Mouse (Mus musculus): ENCODE measurements at regions not wholly inside any gene's neighbourhood (a gene's known extent, or its start where the extent isn't known, plus 50 kb on each side); places are given as distances from the start of the nearest gene placed in this dataset.

DNA sequence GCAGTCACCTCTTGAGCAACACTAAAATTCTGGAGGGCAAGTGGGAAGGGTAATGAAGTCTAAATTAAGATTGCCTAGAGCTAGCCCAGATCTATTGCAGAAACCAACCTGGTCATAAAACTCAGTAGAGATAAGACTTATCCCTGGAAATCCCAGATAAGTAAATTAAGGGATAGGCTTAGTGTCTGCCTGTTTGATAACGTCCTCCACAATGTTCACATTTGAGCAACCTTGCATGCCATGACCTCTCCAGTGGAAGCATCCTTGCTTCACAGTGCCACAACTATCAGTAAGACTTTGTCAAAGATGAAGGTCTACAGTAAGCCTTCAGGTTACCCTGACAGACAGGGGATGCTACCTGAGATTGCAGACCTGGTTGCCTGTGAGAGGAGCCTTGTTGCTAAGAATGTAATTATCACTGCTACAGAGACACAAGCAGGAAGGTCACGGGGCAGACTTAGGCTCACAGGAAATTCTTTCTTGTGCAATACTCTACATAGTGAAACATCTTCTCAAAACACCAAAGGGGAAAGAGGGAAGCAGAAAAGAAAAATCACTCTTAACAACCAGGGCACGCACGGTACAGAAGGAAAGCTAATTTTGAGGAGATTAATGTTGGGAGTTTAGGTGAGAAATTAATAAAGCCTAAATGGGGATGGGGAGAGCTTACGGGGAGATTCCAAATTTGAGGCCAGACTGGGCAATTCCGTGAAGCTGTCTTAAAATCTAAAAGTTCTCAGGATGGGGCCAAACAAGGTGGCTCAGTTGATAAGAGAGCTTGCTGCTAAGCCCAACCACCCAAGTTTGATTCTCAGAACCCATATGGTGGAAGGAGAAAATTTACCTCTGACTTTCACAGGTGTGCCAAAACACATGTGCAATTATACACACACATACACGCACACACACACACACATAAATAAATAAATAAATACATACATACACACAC lies 56.9 kb upstream of the Prdm9 start:
- no peak for DNase-seq (ENCODE audit: low read depth, low spot score)

DNA sequence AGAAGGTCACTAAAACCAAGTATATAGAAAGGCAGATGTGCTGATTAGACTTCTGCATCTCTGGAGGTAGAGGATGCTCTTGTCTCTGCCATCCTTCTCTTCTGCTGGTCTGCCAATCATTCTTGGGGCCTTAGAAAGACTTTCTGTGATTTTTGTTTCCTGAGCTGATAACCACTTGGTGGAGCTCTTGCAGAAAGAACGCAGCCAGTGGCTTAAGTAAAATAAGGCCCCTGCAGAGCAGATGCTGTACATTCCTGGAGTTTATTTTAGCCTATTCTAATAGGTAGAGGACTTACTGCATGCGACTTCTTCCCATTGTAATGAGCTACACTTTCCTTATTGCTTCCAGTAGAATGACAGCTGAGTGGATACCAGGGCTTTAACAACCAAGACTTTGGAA lies 58.8 kb upstream of the Prdm9 start:
- peak; percentile 50 for DNase-seq (ENCODE audit: low read depth, low spot score)

DNA sequence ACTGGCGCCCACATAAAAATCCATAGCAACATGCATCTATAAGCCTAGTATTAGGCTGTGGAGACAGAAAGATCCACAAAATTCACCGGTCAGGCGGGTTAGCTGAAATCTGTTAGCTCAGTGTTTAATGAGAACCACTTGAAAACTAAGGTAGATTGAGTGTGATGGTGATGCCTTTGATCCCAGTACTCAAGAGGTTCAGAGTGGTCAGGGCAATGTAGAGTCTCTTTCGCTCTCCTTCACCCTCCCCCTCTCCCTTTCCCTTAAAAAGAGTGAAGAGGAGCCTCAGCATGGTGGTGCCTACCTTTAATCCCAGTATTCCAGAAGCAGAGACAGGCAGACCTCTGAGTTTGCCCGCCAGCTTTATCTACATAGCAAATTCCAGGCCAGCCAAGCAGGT lies 66.6 kb upstream of the Prdm9 start:
- DNase-seq (ENCODE audit: low read depth, low spot score) = no peak

DNA sequence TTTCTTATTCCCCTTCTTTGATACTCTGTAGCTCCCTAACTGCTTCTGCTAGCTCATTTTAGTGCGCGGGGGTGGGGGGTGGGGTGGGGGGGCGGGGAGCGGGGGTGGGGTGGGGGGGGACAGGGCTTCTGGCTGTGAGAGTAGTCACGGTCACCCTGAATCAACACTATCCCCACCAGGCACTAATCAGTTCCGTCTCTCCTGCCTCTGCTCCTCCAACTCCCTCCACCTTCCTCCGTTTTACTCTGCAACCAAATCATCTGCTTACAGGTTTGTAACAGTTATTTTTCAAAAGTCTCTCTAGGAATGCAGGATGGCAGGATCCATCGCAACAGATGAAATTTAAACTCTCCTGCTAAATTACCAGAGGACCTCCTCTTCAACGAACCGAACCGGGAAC lies 67.5 kb upstream of the Prdm9 start:
- no peak for DNase-seq (ENCODE audit: low read depth, low spot score)

DNA sequence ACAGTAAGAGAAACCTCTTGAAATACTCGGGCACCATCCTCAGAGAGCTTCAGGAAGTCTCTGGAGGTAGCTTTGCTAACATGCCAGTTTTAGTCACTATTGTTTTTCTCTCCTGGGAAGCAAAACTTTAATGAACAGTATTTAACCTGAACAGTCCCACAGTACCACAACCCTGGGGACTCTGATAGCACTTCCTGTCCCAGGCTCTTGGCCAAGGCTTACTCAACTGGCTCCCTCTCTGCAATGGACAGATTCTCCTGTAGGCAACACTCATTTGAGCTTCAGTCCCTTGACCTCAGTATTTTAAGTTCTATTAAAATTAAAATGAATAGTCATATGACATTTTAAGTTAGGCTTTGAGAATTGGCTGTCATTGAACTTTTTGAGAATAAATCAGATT lies 67.9 kb upstream of the Prdm9 start:
- DNase-seq (ENCODE audit: low read depth, low spot score) = no peak

DNA sequence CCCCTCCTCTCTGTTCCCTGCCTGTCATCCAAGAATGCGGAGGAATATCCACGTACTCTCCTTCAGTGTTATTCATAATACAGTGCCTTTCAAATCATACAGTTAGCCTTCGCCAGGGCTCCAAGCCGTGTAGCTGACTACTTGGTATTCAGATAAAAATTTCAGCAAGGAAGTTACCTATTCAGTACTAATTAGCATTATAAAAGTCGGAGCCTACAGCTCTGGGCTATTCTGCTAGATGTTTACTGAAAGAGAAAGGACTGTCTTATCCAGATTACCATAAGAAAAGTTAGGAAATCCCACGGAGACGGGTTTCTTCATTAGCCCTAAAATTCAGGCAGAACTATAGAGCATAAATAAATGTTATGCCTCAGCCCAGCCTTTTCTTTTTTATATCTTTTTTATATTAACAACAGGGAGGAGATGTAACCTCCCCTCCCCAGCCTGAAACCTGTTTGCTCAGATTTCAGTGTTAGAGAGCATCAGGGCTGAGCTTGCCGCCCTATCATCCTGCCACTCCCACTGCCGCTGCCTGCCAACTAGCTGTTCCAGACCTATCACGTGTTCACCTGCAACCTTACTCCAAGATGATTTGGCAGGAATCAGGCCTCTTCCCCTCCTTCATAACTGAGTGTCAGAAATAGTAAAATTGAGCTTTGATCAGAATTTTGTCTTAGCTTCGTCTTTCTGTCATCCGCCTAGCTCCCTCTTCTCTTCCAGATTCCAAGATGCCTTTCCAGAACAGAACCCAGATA lies 65.5 kb upstream of the Chd1 start:
- peak; percentile 51 for DNase-seq (ENCODE audit: low read depth, low spot score)

DNA sequence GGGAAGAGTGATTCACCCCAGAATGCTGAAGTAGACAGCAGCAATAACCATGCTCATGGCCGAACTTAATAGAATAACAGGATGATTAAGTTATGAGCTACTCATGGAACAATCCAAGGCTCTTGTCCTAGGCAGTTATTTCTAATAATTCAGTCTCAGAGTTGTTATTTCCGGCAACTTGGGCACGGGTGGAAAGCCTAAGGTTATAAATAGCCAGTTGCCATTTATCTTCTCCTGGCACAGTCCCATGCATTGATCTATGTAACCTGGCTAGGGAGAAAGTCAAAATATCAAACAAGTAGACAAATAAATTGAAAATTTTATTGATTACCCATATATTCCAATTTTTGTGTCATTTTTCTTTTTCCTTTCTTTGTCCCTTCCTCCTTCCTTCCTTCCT lies 64.0 kb upstream of the Chd1 start:
- DNase-seq (ENCODE audit: low read depth, low spot score) = no peak

DNA sequence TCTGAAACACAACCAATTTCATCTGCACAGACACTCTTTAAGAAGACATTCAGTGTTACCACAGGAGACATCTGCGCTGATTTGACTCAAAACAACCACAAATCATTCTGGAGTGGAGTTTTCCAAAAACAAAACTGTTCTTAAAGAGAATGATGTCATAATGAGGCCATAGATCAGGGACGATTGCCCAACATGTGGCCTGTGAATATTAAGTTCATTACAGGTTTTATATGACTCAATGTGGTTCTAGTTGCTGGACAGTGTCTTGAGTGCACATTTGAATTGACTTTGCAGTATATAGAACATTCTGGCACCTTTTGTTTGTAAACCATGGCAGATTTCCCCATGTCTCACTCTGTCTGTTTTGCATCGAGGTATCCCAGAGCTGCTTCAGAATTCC lies 63.0 kb upstream of the Chd1 start:
- DNase-seq (ENCODE audit: low read depth, low spot score) = no peak

DNA sequence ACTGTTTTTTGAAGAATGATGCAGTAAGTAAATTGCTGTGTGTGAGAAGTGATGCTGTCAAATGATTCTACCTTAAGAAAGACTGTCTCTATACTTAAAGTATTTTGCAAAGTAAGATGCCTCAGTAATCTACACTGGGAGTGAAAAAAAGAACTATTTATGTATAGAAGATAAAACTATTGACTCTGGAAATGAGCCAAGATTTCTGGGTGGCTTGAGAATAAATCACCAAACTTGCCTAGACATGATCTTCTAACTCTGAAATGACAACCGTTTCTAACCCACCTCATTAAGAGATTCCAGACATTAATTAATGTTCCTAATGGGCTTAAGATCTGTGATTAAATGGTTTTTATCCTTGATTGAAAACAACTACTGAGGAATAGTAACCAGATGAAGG lies 58.0 kb upstream of the Chd1 start:
- DNase-seq (ENCODE audit: low read depth, low spot score) = no peak

DNA sequence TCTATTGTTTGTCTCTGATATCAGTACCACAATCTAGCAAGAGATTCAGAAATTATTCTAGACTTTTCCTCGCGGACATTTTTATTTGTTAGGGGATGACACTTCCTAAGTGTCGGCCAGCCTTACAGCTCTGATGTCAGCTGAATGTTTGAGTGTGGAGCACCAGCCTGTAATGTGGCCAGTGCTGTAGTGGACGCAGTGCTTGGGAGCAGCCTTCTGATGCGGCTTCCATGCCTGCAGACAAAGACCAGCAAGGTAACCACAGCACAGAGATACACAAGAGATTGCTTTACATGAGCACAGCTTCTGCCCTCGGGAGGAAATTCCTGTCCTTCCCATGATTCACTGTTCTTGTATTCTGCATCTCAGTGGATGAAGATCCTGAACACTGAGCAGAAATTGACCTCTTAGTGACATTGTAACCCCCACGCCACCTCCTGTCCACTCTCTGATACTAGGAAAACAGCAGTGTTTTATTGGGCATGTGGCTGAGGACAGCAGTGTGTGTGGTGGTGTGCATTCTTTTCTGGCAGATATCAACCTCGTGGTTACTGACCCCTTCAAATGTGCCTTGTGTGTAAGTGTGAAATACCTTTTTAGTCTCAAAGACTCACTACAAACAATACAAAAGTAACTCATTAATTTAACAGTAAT lies 54.6 kb upstream of the Chd1 start:
- no peak for DNase-seq (ENCODE audit: low read depth, low spot score)

DNA sequence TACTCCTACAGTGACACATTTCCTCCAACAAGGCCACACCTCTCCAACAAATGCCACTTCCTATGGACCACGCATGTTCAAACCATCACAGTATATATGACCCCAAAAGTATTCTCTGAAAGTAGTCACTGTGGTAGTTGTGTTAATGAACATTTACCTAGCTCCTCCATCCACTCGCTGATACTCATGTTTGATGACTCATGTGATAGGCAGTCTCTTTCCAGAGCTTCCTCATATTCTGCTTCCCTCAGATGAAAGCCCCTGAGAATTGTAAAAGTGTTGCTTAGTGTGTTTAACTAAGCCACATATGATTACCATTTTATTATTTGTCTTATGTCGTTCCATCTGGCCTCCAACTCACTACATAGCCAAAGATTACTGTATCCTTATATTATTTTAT lies 52.9 kb upstream of the Chd1 start:
- no peak for DNase-seq (ENCODE audit: low read depth, low spot score)

Measured in ZHBTc4 (cell line).